Mouse (Mus musculus) retina, postnatal 7 days (tissue): ENCODE measurements around the gene Myb.
"Not testable (repeated sequence)": the region's sequence is repeated elsewhere in the genome, so short reads cannot be mapped to it uniquely, and the experiment has no call there.

Source experiments
- DNase-seq: peaks from one replicate; pipeline ENCODE4 v3.0.0-alpha.2; 2012; ENCODE audit warnings: low read depth, low spot score

Gene Myb

DNA sequence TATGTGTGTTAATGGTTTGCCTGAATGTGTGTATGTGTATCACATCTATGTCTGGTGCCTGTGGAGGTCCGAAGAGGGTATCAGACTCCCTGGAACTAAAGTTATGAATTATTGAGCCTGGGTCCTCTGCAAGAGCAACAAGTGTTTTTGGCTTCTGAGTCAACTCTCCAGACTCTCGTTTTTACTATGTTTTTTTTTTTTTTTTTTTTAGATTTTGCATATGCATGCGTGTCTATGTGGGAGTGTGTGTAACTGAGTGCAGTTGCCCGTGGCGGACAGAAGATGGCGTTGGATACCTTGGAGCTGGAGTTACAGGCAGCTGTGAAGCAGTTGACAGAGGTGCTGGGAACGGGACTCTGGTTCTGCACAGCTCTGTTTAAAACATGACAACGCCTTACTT is 7.7 kb upstream of the Myb start:
- DNase-seq: no peak

GRCm38 (mm10) chr10:21167842-21168241 is 7.1 kb upstream of the Myb start:
- DNase-seq: no peak

DNA sequence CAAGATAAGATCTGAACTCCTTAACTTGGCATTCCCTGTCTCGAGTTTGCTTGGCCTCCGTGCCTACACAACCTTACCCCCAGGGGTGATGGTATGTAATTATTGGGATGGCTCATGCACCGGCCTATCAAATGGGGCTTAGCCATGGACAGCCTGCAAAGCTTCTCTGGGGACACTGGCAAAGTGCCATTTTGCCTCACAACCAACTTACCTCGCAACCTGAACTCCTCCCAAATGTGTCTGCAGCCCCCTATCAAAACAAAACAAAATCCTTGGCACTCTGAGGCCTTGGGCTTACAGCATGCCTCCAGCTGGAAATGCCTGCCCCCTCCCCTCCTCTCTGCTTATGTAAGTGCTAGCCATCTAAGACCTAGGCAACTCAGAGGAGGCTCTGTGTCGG is 6.4 kb upstream of the Myb start:
- no peak for DNase-seq

DNA sequence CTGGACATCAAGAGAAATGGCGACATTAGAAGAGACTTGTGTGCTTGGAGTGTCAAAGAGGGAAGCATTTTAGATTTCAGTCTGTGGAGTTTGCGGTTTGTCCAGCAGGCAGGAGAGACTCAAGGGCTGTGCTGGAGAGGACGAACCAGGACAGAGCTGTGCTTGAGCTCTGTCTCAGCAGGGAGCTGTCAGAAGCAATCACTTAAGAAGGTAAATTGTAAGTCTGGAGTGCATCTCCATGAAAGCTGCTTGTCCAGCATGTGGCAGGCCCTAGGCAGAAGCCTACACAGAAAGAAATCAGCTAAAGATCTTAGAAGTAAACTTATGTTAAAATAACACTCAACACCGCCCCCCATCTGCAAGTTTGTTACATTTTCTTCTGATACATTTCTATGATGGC is 4.6 kb upstream of the Myb start:
- DNase-seq: no peak

GRCm38 (mm10) chr10:21162124-21162523 is 1.3 kb upstream of the Myb start:
- DNase-seq: no peak

- DNase-seq: no peak
Measured at GRCm38 (mm10) chr10:21161359-21162094, 743 bp upstream of the Myb start.

GRCm38 (mm10) chr10:21159697-21160394 is 938 bp downstream of the Myb start:
- peak; percentile 41 for DNase-seq

- no peak for DNase-seq
Measured at GRCm38 (mm10) chr10:21158918-21159443, 1.8 kb downstream of the Myb start.

- DNase-seq: peak; percentile 37
Measured at GRCm38 (mm10) chr10:21158111-21158917, 2.5 kb downstream of the Myb start.

DNA sequence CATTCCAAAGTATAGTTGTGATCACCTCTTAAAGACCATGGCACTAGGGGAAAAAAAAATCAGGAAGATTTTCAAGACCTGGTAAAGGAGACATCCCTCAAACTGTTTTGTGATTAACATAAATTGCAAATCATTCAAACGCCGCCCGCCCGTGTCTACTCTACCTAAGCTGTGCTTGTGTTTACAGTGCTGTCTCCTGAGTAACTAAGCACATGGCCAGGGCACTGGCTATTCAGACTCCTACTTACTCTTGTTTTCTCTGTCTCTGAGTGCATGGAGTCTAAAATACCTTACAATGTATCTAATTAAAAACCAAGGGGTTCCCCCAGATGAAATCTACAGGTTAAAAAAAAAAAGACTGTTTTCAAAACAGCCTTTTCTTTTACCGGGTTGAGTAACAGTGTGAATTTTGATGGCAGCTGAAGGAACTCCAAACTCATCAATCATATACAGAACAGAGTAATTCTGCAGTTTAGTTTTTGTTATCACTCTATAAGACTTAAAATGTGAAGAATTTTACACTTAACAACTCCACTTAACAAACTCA is 3.8 kb downstream of the Myb start:
- DNase-seq: no peak

DNA sequence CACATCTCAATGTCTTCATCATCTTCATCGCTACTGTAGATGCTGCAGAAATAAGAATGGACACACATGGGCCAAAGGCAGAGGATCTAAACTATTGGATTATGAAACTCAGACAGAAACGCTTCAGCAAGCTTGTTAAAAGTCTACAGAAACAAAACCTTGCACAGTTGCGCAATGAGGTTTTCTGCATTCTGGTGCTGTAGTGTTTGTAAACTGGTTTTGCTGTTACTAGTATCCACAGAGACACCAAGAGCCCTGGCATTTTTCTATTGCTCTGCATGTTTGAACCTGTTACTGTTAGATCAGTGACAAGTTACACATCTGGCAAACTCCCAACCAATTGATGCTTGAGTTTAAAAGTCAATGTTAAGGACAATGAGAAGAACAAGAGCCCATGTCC is 4.4 kb downstream of the Myb start:
- DNase-seq: no peak

- no peak for DNase-seq
Measured at GRCm38 (mm10) chr10:21154927-21155326, 5.9 kb downstream of the Myb start.

DNA sequence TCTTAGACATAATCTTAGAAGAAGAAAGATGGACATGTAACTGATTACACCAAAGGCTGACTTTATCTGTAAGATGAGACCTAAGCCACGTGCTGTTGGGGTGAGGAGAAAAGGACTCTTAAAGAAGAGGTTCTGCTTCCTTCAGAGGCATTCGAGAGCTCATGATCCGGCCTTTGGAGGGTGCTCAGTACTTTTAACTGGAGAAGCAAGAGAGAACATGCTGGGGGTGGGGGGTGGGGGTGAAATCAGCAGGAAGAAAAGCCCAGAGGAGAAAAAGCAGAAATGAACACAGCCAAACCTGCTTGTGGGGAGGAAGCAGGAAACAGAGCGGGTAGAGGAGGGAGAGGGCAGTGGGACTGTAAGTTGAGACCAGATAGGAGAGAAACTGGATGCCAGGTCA is 7.4 kb downstream of the Myb start:
- no peak for DNase-seq

- DNase-seq: no peak
Measured at GRCm38 (mm10) chr10:21152812-21153211, 8.0 kb downstream of the Myb start.

GRCm38 (mm10) chr10:21151320-21151719 is 9.5 kb downstream of the Myb start:
- DNase-seq: no peak

DNA sequence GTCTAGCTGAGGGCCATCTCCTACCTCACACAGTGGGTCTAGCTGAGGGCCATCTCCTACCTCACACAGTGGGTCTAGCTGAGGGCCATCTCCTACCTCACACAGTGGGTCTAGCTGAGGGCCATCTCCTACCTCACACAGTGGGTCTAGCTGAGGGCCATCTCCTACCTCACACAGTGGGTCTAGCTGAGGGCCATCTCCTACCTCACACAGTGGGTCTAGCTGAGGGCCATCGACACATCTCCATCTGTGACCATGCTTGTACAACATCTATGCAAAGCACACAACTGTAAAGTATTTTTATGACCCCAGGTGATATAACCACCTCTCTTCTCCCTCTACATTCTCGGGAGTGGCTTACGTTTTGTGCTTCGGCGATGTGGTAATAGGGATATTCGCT is 10.8 kb downstream of the Myb start:
- DNase-seq: not testable (repeated sequence)

- no peak for DNase-seq
Measured at GRCm38 (mm10) chr10:21146719-21147118, 14.1 kb downstream of the Myb start.

GRCm38 (mm10) chr10:21146263-21146662 is 14.5 kb downstream of the Myb start:
- DNase-seq: no peak

GRCm38 (mm10) chr10:21144627-21145504 is 15.9 kb downstream of the Myb start:
- peak; percentile 64 for DNase-seq

GRCm38 (mm10) chr10:21135297-21135696 is 25.5 kb downstream of the Myb start:
- DNase-seq: no peak
